Mouse (Mus musculus) stomach, embryonic 14.5 days (tissue): ENCODE results near the gene Per3. TPM values are rescaled to one million over a fixed set of nuclear protein-coding genes. Genes with fewer than 3 reads are reported as not detected.

Source experiments
- ATAC-seq: fragments of 200-750 bp; cut with Nextera tagmentation; 2 replicates; pipeline ENCODE4 v1.8.0; 2017; ENCODE audit warnings: low read depth, moderate TSS enrichment; ENCODE audit not compliant: insufficient number of reproducible peaks, insufficient read depth, low FRiP score
- H3K27ac ChIP-seq: fragments of 300-500 bp; sonication (generic); 2 replicates; pipeline ENCODE4 v1.5.1; 2014; ENCODE audit warnings: mild to moderate bottlenecking, low read length, moderate library complexity, mixed read lengths
- H3K27me3 ChIP-seq: fragments of 300-500 bp; sonication (generic); 2 replicates; pipeline ENCODE4 v1.6.1; 2014; ENCODE audit warnings: low read length, control low read depth, mixed read lengths; ENCODE audit not compliant: control insufficient read depth, insufficient read depth
- H3K36me3 ChIP-seq: fragments of 300-500 bp; sonication (generic); 2 replicates; pipeline ENCODE4 v1.6.1; 2014; ENCODE audit warnings: mild to moderate bottlenecking, control low read depth, low read length, moderate library complexity, mixed read lengths; ENCODE audit not compliant: control insufficient read depth, insufficient read depth
- H3K4me1 ChIP-seq: fragments of 300-500 bp; sonication (generic); 2 replicates; pipeline ENCODE4 v1.6.1; 2014; ENCODE audit warnings: low read length, control low read depth, mixed read lengths; ENCODE audit not compliant: control insufficient read depth, insufficient read depth
- H3K4me2 ChIP-seq: fragments of 300-500 bp; sonication (generic); replicated peaks from 2 replicates; pipeline ENCODE4 v1.6.1; 2014; ENCODE audit warnings: low read depth, low read length, control low read depth
- H3K4me3 ChIP-seq: fragments of 300-500 bp; sonication (generic); 2 replicates; pipeline ENCODE4 v1.5.1; 2014; ENCODE audit warnings: low read depth, low read length, control low read depth
- H3K9ac ChIP-seq: fragments of 300-500 bp; sonication (generic); replicated peaks from 2 replicates; pipeline ENCODE4 v1.6.1; 2014; ENCODE audit warnings: low read depth, mild to moderate bottlenecking, control low read depth, low read length, moderate library complexity, mixed read lengths
- H3K9me3 ChIP-seq: fragments of 300-500 bp; sonication (generic); 2 replicates; pipeline ENCODE4 v1.6.1; 2016; ENCODE audit warnings: low read depth, low read length, control low read depth; ENCODE audit not compliant: control insufficient read depth
- WGBS: fragments of 180-500 bp; shearing (Covaris S2); extraction: QIAGEN DNeasy Blood & Tissue Kit; methylation state at CpG from one replicate; pipeline ENCODE4 v1.1.7; 2014; 5-methylcytosine and 5-hydroxymethylcytosine counted together
- polyA plus RNA-seq: library from polyadenylated mRNA; unstranded; fragments of >200 nt; fragmentation: Nextera tagmentation; extraction: Ambion mirVana; gene quantifications from 2 replicates; pipeline ENCODE4 v1.2.1, GENCODE M21; 2014

Gene Per3
- polyA plus RNA-seq, 1 experiment from 2014 or later, result 9.1 TPM

DNA sequence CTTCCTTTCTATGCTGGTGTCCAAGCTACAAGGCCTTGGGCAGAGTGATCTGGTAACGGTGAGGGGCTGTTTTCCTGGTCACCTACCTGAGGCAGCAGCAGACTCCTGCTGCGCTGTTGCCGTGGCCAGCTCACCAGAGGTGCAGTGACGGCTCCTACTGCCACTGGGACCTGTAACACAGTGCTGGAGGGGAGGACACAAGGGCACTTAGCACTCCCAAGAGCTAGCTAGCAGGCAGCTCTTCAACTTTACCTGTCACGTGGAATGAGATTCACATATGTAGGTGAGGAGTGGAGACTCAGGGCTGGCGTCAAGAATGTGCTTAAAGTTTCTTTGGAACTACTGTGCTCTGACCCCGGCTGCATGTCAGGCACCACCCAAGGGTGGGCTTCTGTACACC is 34.1 kb downstream of the Per3 start:
- H3K9me3 ChIP-seq, result no peaks in the 10 kb centered on the region
- 86% methylated on average over 7 of the region's 7 CpGs for WGBS

DNA sequence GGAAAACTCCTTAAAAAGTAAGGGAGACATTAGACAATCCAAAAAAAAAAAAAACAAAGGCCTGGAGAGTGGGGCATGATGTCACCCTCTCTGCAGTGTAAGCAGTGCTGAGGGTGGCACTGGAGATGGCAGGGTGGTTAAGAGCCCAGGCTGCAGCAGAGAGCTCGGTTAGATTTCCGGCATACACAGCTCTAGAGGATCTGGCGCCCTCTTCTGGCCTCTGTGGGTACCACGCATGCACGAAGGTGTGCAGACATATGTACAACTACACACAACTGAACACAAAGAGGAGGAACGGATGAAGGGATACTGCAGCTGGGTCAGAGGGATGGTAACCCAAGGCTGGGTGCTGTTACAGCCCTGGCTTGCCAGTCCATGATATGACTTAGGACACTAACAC is 37.5 kb downstream of the Per3 start:
- Histone ChIP-seq H3K27ac (no peak overlapping the region), H3K4me3 (no peak overlapping the region), H3K9me3 (no peaks in the 10 kb centered on the region), H3K36me3 (peaks cover 5% of the 10 kb centered on the region; the same call in 1 of the 2 replicates), H3K4me1 (no peaks in the 10 kb centered on the region), H3K4me2 (no peak overlapping the region), H3K27me3 (no peaks in the 10 kb centered on the region), H3K9ac (no peak overlapping the region)
- 49% methylated on average over 6 of the region's 6 CpGs for WGBS
- no peak for ATAC-seq

More for the DNA sequence above, 34.1 kb downstream of the Per3 start:
- ATAC-seq, result no peak
- Histone ChIP-seq H3K4me2 (no peak overlapping the region), H3K4me1 (no peaks in the 10 kb centered on the region), H3K9ac (no peak overlapping the region), H3K4me3 (no peak overlapping the region), H3K27me3 (no peaks in the 10 kb centered on the region), H3K36me3 (peaks cover 6% of the 10 kb centered on the region), H3K27ac (no peak overlapping the region)

DNA sequence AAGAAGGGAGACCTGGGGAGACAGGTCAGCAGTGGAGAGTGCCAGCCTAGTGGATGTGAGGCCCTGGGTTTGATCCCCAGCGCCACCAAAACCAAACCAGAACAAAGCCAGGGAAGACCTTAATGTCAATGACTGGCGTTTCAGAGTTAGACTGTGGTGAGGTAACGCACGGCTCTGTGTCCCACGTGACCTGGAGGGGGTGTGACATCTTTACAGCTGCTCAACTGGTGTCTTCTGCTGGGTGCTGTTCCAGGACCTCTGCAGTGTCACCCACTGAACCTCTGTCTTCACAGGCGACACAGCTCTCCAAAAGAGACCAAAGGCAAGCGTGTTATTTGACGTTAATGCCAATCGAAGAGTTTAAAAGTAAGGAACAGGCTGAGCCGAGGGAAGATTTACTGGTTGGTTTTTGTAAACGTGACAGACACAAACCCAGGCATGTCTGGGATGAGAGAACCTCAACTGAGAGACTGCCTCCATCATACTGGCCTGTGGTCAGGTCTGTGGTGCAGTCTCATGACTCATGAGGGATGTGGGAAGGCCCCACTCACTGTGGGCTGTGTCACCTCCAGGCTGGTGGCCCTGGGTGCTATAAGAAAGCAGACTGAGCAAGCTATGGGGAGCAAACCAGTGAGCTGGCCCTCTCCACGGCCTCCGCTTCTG is 38.7 kb downstream of the Per3 start:
- ATAC-seq, result no peak
- WGBS, result 91% methylated on average over 13 of the region's 13 CpGs

DNA sequence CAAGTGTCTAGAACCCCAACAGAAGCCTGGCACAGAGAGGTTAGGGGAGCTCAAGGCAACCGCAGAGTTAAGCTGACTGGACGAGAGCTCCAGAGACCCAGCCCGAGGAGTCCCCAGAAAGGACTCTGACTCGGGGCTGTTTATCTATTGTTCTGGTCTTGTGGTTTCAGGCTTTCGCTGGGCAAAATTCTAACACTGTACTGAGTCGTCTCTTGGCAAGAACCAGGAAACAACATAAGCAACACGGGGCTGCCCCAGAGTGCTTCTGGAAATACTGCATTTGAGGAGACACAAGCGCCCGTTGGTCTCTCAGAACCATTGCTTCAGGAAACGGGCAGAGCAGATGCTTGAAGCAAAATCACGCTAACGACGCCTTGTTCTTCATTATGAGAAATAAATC is 43.1 kb downstream of the Per3 start:
- Histone ChIP-seq H3K27me3 (no peaks in the 10 kb centered on the region), H3K4me1 (no peaks in the 10 kb centered on the region), H3K9me3 (no peaks in the 10 kb centered on the region), H3K36me3 (peaks cover 5% of the 10 kb centered on the region; the same call in 1 of the 2 replicates), H3K4me3 (no peak overlapping the region), H3K9ac (no peak overlapping the region), H3K27ac (no peak overlapping the region), H3K4me2 (no peak overlapping the region)
- 33% methylated on average over 13 of the region's 13 CpGs for WGBS
- ATAC-seq, result no peak

More for the DNA sequence above, 38.7 kb downstream of the Per3 start:
- Histone ChIP-seq H3K4me1 (no peaks in the 10 kb centered on the region), H3K27me3 (no peaks in the 10 kb centered on the region), H3K9ac (no peak overlapping the region), H3K27ac (no peak overlapping the region), H3K4me3 (no peak overlapping the region), H3K36me3 (peaks cover 5% of the 10 kb centered on the region; the same call in 1 of the 2 replicates), H3K9me3 (no peaks in the 10 kb centered on the region), H3K4me2 (no peak overlapping the region)

DNA sequence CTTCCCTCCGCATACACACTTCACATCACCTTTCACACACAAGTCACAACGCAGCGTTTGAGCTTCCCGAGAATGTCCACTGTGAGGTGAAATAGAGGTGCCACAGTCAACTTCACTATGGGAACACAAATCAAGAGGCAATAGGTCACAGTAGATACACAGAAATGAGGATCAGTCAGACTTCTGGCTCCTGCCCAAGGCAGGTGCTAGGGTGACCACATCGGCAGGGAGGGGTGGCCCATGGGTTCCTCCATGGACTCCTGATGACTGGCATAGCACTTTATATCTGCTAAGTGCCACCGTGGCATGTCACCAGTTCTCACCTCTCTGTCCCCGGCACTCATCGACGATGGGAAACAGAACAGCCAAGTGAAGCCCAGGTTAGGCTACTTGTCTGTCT is 45.8 kb downstream of the Per3 start:
- Histone ChIP-seq H3K4me3 (no peak overlapping the region), H3K9ac (no peak overlapping the region), H3K27me3 (no peaks in the 10 kb centered on the region), H3K4me2 (no peak overlapping the region), H3K36me3 (no peaks in the 10 kb centered on the region), H3K4me1 (no peaks in the 10 kb centered on the region), H3K9me3 (no peaks in the 10 kb centered on the region), H3K27ac (no peak overlapping the region)
- no peak for ATAC-seq
- WGBS, result 90% methylated on average over 9 of the region's 9 CpGs

DNA sequence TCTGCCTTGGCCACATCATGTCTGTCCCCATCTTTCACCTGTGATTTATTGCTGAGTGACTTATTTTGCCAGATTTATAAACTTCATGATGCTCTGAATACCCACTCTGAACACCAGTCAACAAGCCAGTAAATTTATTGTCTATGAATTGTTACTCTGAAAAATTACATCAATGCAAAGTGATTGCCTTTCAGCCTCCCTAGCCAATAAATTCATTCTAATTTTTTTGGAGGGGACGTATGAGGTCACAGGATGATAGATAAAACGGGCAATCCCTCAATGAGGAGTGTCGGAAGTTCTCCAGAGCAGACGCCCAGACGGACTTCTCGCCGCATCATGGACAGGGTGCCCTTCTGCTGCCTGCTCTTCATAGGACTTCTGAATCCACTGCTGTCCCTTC is 47.7 kb downstream of the Per3 start, which contains the start of gene Uts2:
Uts2 (plus strand) TSS at position 301 of the 400 bp plus-strand sequence.
- no peak within 1 kb of the TSS for H3K4me2 ChIP-seq
- H3K27ac ChIP-seq, result no peak within 1 kb of the TSS
- no peaks in the 10 kb centered on the region for H3K36me3 ChIP-seq
- WGBS, result 88% methylated on average over 7 of the region's 7 CpGs
- no peaks in the 10 kb centered on the region for H3K9me3 ChIP-seq
- no peak for ATAC-seq
- no peaks in the 10 kb centered on the region for H3K27me3 ChIP-seq
- H3K4me1 ChIP-seq, result no peaks in the 10 kb centered on the region
- H3K9ac ChIP-seq, result no peak within 1 kb of the TSS
- H3K4me3 ChIP-seq, result no peak within 1 kb of the TSS

DNA sequence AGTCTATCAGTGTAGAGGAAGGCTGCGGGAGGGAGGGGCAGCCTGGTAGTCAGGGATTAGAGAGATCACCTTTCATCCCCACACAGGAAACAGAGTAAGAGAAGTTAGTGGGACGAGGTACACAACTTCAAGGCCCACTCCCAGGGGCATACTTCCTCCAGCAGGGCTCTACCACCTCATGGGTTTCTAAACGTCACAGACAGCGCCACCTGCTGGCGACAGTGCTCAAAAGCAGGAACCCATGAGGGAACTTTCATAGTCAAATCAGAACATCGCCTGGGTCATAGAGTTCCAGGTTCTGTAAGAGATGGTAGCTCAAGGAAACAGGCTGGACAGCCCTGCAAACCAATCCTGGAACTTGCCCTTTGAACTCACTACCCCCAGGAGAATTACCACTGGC is 54.3 kb downstream of the Per3 start:
- Histone ChIP-seq H3K27ac (no peak overlapping the region), H3K4me3 (no peak overlapping the region), H3K4me2 (no peak overlapping the region), H3K9ac (no peak overlapping the region), H3K36me3 (no peaks in the 10 kb centered on the region), H3K4me1 (no peaks in the 10 kb centered on the region), H3K27me3 (no peaks in the 10 kb centered on the region), H3K9me3 (no peaks in the 10 kb centered on the region; the same call in 1 of the 2 replicates)
- ATAC-seq, result no peak
- 43% methylated on average over 6 of the region's 6 CpGs for WGBS

DNA sequence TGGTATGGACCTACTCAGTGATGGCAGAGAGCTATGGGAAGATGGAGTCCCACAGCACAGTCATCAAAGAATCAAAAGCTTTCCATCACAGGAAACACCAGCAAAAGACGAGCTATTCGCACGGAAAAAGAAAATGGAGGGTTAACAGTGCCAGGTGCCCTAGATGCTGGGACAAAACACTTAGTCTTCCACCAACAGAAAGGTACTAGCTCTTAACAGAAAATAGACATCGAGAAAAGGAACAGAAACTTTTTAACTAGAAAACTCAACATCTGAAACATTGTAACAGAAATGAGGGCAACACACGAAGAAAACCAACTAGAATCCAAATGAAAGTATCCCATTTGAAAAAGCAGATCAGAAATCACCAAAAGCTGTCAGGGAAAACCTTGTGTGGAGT is 64.3 kb downstream of the Per3 start:
- H3K4me3 ChIP-seq, result no peak overlapping the region
- ATAC-seq, result no peak

DNA sequence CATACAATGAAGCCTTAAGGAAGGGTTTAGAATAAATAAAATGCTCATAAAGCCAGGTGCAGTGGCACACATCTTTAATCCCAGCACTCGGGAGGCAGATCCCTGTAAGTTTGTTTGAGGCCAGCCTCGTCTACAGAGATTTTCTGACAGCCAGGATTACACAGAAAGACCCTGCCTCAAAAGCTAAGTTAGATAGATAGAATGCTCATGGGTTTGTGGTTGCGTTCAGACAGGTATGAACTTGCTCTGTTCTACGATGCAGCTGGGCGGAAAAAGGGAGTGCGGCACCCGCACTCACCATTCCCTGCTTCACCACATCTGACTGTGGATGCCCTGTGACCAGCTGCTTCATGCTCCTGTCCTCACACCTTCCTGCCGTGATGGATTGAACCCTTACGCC is 65.0 kb downstream of the Per3 start:
- WGBS, result 73% methylated on average over 9 of the region's 9 CpGs
- Histone ChIP-seq H3K36me3 (no peaks in the 10 kb centered on the region), H3K27ac (no peak overlapping the region)

More for the DNA sequence above, 64.3 kb downstream of the Per3 start:
- Histone ChIP-seq H3K36me3 (no peaks in the 10 kb centered on the region), H3K27ac (no peak overlapping the region), H3K4me1 (no peaks in the 10 kb centered on the region), H3K9ac (no peak overlapping the region), H3K9me3 (no peaks in the 10 kb centered on the region), H3K27me3 (no peaks in the 10 kb centered on the region), H3K4me2 (no peak overlapping the region)
- WGBS, result 88% methylated on average over 5 of the region's 5 CpGs

More for the DNA sequence above, 65.0 kb downstream of the Per3 start:
- no peaks in the 10 kb centered on the region for H3K9me3 ChIP-seq
- H3K27me3 ChIP-seq, result no peaks in the 10 kb centered on the region
- no peak overlapping the region for H3K4me3 ChIP-seq
- no peaks in the 10 kb centered on the region for H3K4me1 ChIP-seq
- H3K9ac ChIP-seq, result no peak overlapping the region
- ATAC-seq, result no peak
- H3K4me2 ChIP-seq, result no peak overlapping the region
